Mouse (Mus musculus): ENCODE results near the gene Ces2g. TPM values are rescaled to one million over a fixed set of nuclear protein-coding genes. Genes with fewer than 3 reads are reported as not detected.

The Ces2g gene
- 1.1 and 1.2 TPM in 2 replicates for polyA plus RNA-seq (2015; fragmentation: Nextera tagmentation; extraction: Ambion mirVana)

GRCm38 (mm10) chr8:104961537-104961961 is at the start of gene Ces2g:
Ces2g (plus strand) TSS chr8:104961718.
- H3K4me1 ChIP-seq (replicated peaks; ENCODE audit: control insufficient read depth, insufficient read depth, low read length): no peaks in the 10 kb centered on the region
- no peaks in the 10 kb centered on the region for H3K36me3 ChIP-seq (ENCODE audit: control insufficient read depth, insufficient read depth)
- no peak for TF ChIP-seq CTCF (IDR thresholded peaks at IDR 0.05; ENCODE audit: low read depth)
- H3K9me3 ChIP-seq (ENCODE audit: control insufficient read depth): no peaks in the 10 kb centered on the region
- ATAC-seq: no peak
- H3K4me2 ChIP-seq (replicated peaks; ENCODE audit: low read depth): no peak within 1 kb of the TSS
- H3K27me3 ChIP-seq (replicated peaks; ENCODE audit: control insufficient read depth, insufficient read depth, low read length): no peaks in the 10 kb centered on the region
- H3K9ac ChIP-seq (ENCODE audit: low read depth, low read length): no peak within 1 kb of the TSS
- H3K27ac ChIP-seq (ENCODE audit: low read depth, low read length): no peak within 1 kb of the TSS
- no peak within 1 kb of the TSS for H3K4me3 ChIP-seq (ENCODE audit: low read depth, low read length)
- 43% methylated on average over 5 of the region's 5 CpGs for WGBS

- no peak for TF ChIP-seq CTCF (IDR thresholded peaks at IDR 0.05; ENCODE audit: low read depth)
- H3K4me3 ChIP-seq (ENCODE audit: low read depth, low read length): no peak within 1 kb of the TSS
- ATAC-seq: peak; percentile 85
- WGBS: 20% methylated on average over 5 of the region's 5 CpGs
- H3K9ac ChIP-seq (ENCODE audit: low read depth, low read length): no peak within 1 kb of the TSS
- H3K4me2 ChIP-seq (replicated peaks; ENCODE audit: low read depth): peak within 1 kb of the TSS; percentile 50
- peaks cover 4% of the 10 kb centered on the region; the same call in 1 of the 2 replicates for H3K4me1 ChIP-seq (replicated peaks; ENCODE audit: control insufficient read depth, insufficient read depth, low read length)
- H3K27ac ChIP-seq (ENCODE audit: low read depth, low read length): peak within 1 kb of the TSS; percentile 69
- no peaks in the 10 kb centered on the region for H3K27me3 ChIP-seq (replicated peaks; ENCODE audit: control insufficient read depth, insufficient read depth, low read length)
- H3K36me3 ChIP-seq (ENCODE audit: control insufficient read depth, insufficient read depth): no peaks in the 10 kb centered on the region
- H3K9me3 ChIP-seq (ENCODE audit: control insufficient read depth): no peaks in the 10 kb centered on the region
Observed at GRCm38 (mm10) chr8:104925972-104926596, 35.4 kb upstream of the Ces2g start, which contains the start of gene Ces2e. Ces2e (plus strand) TSS chr8:104926260.

GRCm38 (mm10) chr8:104927301-104927700 is 34.2 kb upstream of the Ces2g start:
- Histone ChIP-seq H3K4me1 (replicated peaks; ENCODE audit: control insufficient read depth, insufficient read depth, low read length) (peaks cover 4% of the 10 kb centered on the region; the same call in 1 of the 2 replicates), H3K4me2 (replicated peaks; ENCODE audit: low read depth) (peak overlapping the region; percentile 50), H3K9me3 (ENCODE audit: control insufficient read depth) (no peaks in the 10 kb centered on the region), H3K4me3 (ENCODE audit: low read depth, low read length) (no peak overlapping the region), H3K27ac (ENCODE audit: low read depth, low read length) (peak overlapping the region; percentile 69), H3K27me3 (replicated peaks; ENCODE audit: control insufficient read depth, insufficient read depth, low read length) (no peaks in the 10 kb centered on the region), H3K36me3 (ENCODE audit: control insufficient read depth, insufficient read depth) (no peaks in the 10 kb centered on the region; the same call in 1 of the 2 replicates), H3K9ac (ENCODE audit: low read depth, low read length) (no peak overlapping the region)
- WGBS: 41% methylated on average over 3 of the region's 3 CpGs
- peak; percentile 28; the same call in 1 of the 2 replicates for TF ChIP-seq CTCF (IDR thresholded peaks at IDR 0.05; ENCODE audit: low read depth)
- peak; percentile 71 for ATAC-seq

GRCm38 (mm10) chr8:104944665-104945064 is 16.9 kb upstream of the Ces2g start:
- no peak for ATAC-seq
- 82% methylated on average over 2 of the region's 2 CpGs for WGBS

GRCm38 (mm10) chr8:104947056-104947455 is 14.5 kb upstream of the Ces2g start, which contains the start of gene Ces2f:
Ces2f (plus strand) TSS chr8:104947356.
- Histone ChIP-seq H3K9me3 (ENCODE audit: control insufficient read depth) (no peaks in the 10 kb centered on the region), H3K27ac (ENCODE audit: low read depth, low read length) (no peak within 1 kb of the TSS), H3K4me1 (replicated peaks; ENCODE audit: control insufficient read depth, insufficient read depth, low read length) (no peaks in the 10 kb centered on the region), H3K4me3 (ENCODE audit: low read depth, low read length) (no peak within 1 kb of the TSS), H3K4me2 (replicated peaks; ENCODE audit: low read depth) (no peak within 1 kb of the TSS), H3K9ac (ENCODE audit: low read depth, low read length) (no peak within 1 kb of the TSS), H3K27me3 (replicated peaks; ENCODE audit: control insufficient read depth, insufficient read depth, low read length) (no peaks in the 10 kb centered on the region), H3K36me3 (ENCODE audit: control insufficient read depth, insufficient read depth) (no peaks in the 10 kb centered on the region)
- ATAC-seq: peak; percentile 31; the same call in 1 of the 2 replicates
- no peak for TF ChIP-seq CTCF (IDR thresholded peaks at IDR 0.05; ENCODE audit: low read depth)
- WGBS: 52% methylated on average over 4 of the region's 4 CpGs

More at GRCm38 (mm10) chr8:104944665-104945064, 16.9 kb upstream of the Ces2g start:
- Histone ChIP-seq H3K4me1 (replicated peaks; ENCODE audit: control insufficient read depth, insufficient read depth, low read length) (no peaks in the 10 kb centered on the region), H3K27me3 (replicated peaks; ENCODE audit: control insufficient read depth, insufficient read depth, low read length) (no peaks in the 10 kb centered on the region), H3K9ac (ENCODE audit: low read depth, low read length) (no peak overlapping the region), H3K4me3 (ENCODE audit: low read depth, low read length) (no peak overlapping the region), H3K4me2 (replicated peaks; ENCODE audit: low read depth) (no peak overlapping the region), H3K9me3 (ENCODE audit: control insufficient read depth) (no peaks in the 10 kb centered on the region), H3K27ac (ENCODE audit: low read depth, low read length) (no peak overlapping the region), H3K36me3 (ENCODE audit: control insufficient read depth, insufficient read depth) (no peaks in the 10 kb centered on the region)
- peak; percentile 49 for TF ChIP-seq CTCF (IDR thresholded peaks at IDR 0.05; ENCODE audit: low read depth)

GRCm38 (mm10) chr8:104949031-104949430 is 12.5 kb upstream of the Ces2g start:
- H3K4me2 ChIP-seq (replicated peaks; ENCODE audit: low read depth): no peak overlapping the region
- TF ChIP-seq CTCF (IDR thresholded peaks at IDR 0.05; ENCODE audit: low read depth): no peak
- H3K27me3 ChIP-seq (replicated peaks; ENCODE audit: control insufficient read depth, insufficient read depth, low read length): no peaks in the 10 kb centered on the region
- WGBS: 71% methylated on average over 5 of the region's 5 CpGs
- no peak overlapping the region for H3K4me3 ChIP-seq (ENCODE audit: low read depth, low read length)
- H3K27ac ChIP-seq (ENCODE audit: low read depth, low read length): no peak overlapping the region
- H3K9me3 ChIP-seq (ENCODE audit: control insufficient read depth): no peaks in the 10 kb centered on the region
- H3K9ac ChIP-seq (ENCODE audit: low read depth, low read length): no peak overlapping the region
- H3K4me1 ChIP-seq (replicated peaks; ENCODE audit: control insufficient read depth, insufficient read depth, low read length): no peaks in the 10 kb centered on the region
- no peaks in the 10 kb centered on the region for H3K36me3 ChIP-seq (ENCODE audit: control insufficient read depth, insufficient read depth)
- no peak for ATAC-seq

All from intestine, postnatal 0 days (tissue).